Mouse (Mus musculus): ENCODE measurements around the gene Phyh. TPM values are rescaled to one million over a fixed set of nuclear protein-coding genes. Genes with fewer than 3 reads are reported as not detected.
A peak's percentile ranks its signal among the peaks of the same experiment; 100 is the strongest.

Phyh gene
- polyA plus RNA-seq, 1 experiment from 2014 or later = 91.9 TPM

- WGBS = under 1% methylated on average over 18 of the region's 18 CpGs
Observed at GRCm38 (mm10) chr2:4883009-4883704, 35.7 kb upstream of the Phyh start.

GRCm38 (mm10) chr2:4886896-4887295, 31.9 kb upstream of the Phyh start:
- Histone ChIP-seq H3K9me3 (ENCODE audit: control insufficient read depth, low read length) (no peaks in the 10 kb centered on the region), H3K27ac (ENCODE audit: low read length) (no peak overlapping the region), H3K9ac (ENCODE audit: low read length) (no peak overlapping the region), H3K27me3 (ENCODE audit: control insufficient read depth, insufficient read depth, low read depth, low read length) (no peaks in the 10 kb centered on the region), H3K4me1 (replicated peaks; ENCODE audit: control insufficient read depth, insufficient read depth, low read length) (peaks cover 9% of the 10 kb centered on the region; the same call in 1 of the 2 replicates), H3K4me2 (ENCODE audit: low read depth, low read length) (no peak overlapping the region), H3K36me3 (ENCODE audit: control insufficient read depth, insufficient read depth, low read length) (peaks cover 52% of the 10 kb centered on the region), H3K4me3 (ENCODE audit: low read length) (no peak overlapping the region)
- ATAC-seq (ENCODE audit: low read depth) = no peak
- 88% methylated on average over 6 of the region's 6 CpGs for WGBS

More at GRCm38 (mm10) chr2:4883009-4883704, 35.7 kb upstream of the Phyh start:
- H3K4me1 ChIP-seq (replicated peaks; ENCODE audit: control insufficient read depth, insufficient read depth, low read length) = peaks cover 12% of the 10 kb centered on the region
- H3K9me3 ChIP-seq (ENCODE audit: control insufficient read depth, low read length) = no peaks in the 10 kb centered on the region
- peak overlapping the region; percentile 99 for H3K27ac ChIP-seq (ENCODE audit: low read length)
- H3K4me2 ChIP-seq (ENCODE audit: low read depth, low read length) = peak overlapping the region; percentile 73
- no peaks in the 10 kb centered on the region for H3K27me3 ChIP-seq (ENCODE audit: control insufficient read depth, insufficient read depth, low read depth, low read length)
- H3K36me3 ChIP-seq (ENCODE audit: control insufficient read depth, insufficient read depth, low read length) = peaks cover 28% of the 10 kb centered on the region
- peak overlapping the region; percentile 92 for H3K4me3 ChIP-seq (ENCODE audit: low read length)
- H3K9ac ChIP-seq (ENCODE audit: low read length) = peak overlapping the region; percentile 99
- no peak for ATAC-seq (ENCODE audit: low read depth)

GRCm38 (mm10) chr2:4895598-4895997, 23.2 kb upstream of the Phyh start:
- H3K4me1 ChIP-seq (replicated peaks; ENCODE audit: control insufficient read depth, insufficient read depth, low read length) = no peaks in the 10 kb centered on the region
- 84% methylated on average over 2 of the region's 2 CpGs for WGBS
- no peak overlapping the region for H3K4me3 ChIP-seq (ENCODE audit: low read length)
- H3K36me3 ChIP-seq (ENCODE audit: control insufficient read depth, insufficient read depth, low read length) = peaks cover 56% of the 10 kb centered on the region
- H3K27me3 ChIP-seq (ENCODE audit: control insufficient read depth, insufficient read depth, low read depth, low read length) = no peaks in the 10 kb centered on the region
- ATAC-seq (ENCODE audit: low read depth) = no peak
- no peak overlapping the region for H3K4me2 ChIP-seq (ENCODE audit: low read depth, low read length)
- no peak overlapping the region for H3K9ac ChIP-seq (ENCODE audit: low read length)
- no peaks in the 10 kb centered on the region for H3K9me3 ChIP-seq (ENCODE audit: control insufficient read depth, low read length)
- H3K27ac ChIP-seq (ENCODE audit: low read length) = no peak overlapping the region

- Histone ChIP-seq H3K4me2 (ENCODE audit: low read depth, low read length) (no peak overlapping the region), H3K4me1 (replicated peaks; ENCODE audit: control insufficient read depth, insufficient read depth, low read length) (no peaks in the 10 kb centered on the region), H3K4me3 (ENCODE audit: low read length) (no peak overlapping the region), H3K27me3 (ENCODE audit: control insufficient read depth, insufficient read depth, low read depth, low read length) (no peaks in the 10 kb centered on the region), H3K9me3 (ENCODE audit: control insufficient read depth, low read length) (no peaks in the 10 kb centered on the region), H3K27ac (ENCODE audit: low read length) (no peak overlapping the region), H3K36me3 (ENCODE audit: control insufficient read depth, insufficient read depth, low read length) (peaks cover 56% of the 10 kb centered on the region), H3K9ac (ENCODE audit: low read length) (no peak overlapping the region)
- ATAC-seq (ENCODE audit: low read depth) = no peak
- WGBS = 96% methylated on average over 4 of the region's 4 CpGs
Observed at GRCm38 (mm10) chr2:4896970-4897369, 21.8 kb upstream of the Phyh start.

- no peaks in the 10 kb centered on the region for H3K4me1 ChIP-seq (replicated peaks; ENCODE audit: control insufficient read depth, insufficient read depth, low read length)
- ATAC-seq (ENCODE audit: low read depth) = no peak
- H3K36me3 ChIP-seq (ENCODE audit: control insufficient read depth, insufficient read depth, low read length) = peaks cover 48% of the 10 kb centered on the region
- no peaks in the 10 kb centered on the region for H3K27me3 ChIP-seq (ENCODE audit: control insufficient read depth, insufficient read depth, low read depth, low read length)
- WGBS = 78% methylated on average over 6 of the region's 6 CpGs
- no peak overlapping the region for H3K9ac ChIP-seq (ENCODE audit: low read length)
- no peak overlapping the region for H3K4me3 ChIP-seq (ENCODE audit: low read length)
- H3K4me2 ChIP-seq (ENCODE audit: low read depth, low read length) = no peak overlapping the region
- H3K27ac ChIP-seq (ENCODE audit: low read length) = no peak overlapping the region
- no peaks in the 10 kb centered on the region for H3K9me3 ChIP-seq (ENCODE audit: control insufficient read depth, low read length)
Observed at GRCm38 (mm10) chr2:4900624-4901023, 18.2 kb upstream of the Phyh start.

- 84% methylated on average over 5 of the region's 5 CpGs for WGBS
- Histone ChIP-seq H3K4me3 (ENCODE audit: low read length) (no peak overlapping the region), H3K36me3 (ENCODE audit: control insufficient read depth, insufficient read depth, low read length) (peaks cover 53% of the 10 kb centered on the region), H3K9me3 (ENCODE audit: control insufficient read depth, low read length) (no peaks in the 10 kb centered on the region), H3K4me2 (ENCODE audit: low read depth, low read length) (no peak overlapping the region), H3K27me3 (ENCODE audit: control insufficient read depth, insufficient read depth, low read depth, low read length) (no peaks in the 10 kb centered on the region), H3K4me1 (replicated peaks; ENCODE audit: control insufficient read depth, insufficient read depth, low read length) (no peaks in the 10 kb centered on the region; the same call in 1 of the 2 replicates), H3K27ac (ENCODE audit: low read length) (no peak overlapping the region), H3K9ac (ENCODE audit: low read length) (no peak overlapping the region)
- no peak for ATAC-seq (ENCODE audit: low read depth)
Observed at GRCm38 (mm10) chr2:4902346-4902745, 16.5 kb upstream of the Phyh start.

- WGBS = 60% methylated on average over 6 of the region's 6 CpGs
- Histone ChIP-seq H3K27me3 (ENCODE audit: control insufficient read depth, insufficient read depth, low read depth, low read length) (no peaks in the 10 kb centered on the region), H3K9me3 (ENCODE audit: control insufficient read depth, low read length) (no peaks in the 10 kb centered on the region; the same call in 1 of the 2 replicates), H3K4me1 (replicated peaks; ENCODE audit: control insufficient read depth, insufficient read depth, low read length) (peaks cover 3% of the 10 kb centered on the region; the same call in 1 of the 2 replicates), H3K9ac (ENCODE audit: low read length) (no peak overlapping the region), H3K4me2 (ENCODE audit: low read depth, low read length) (no peak overlapping the region), H3K4me3 (ENCODE audit: low read length) (no peak overlapping the region), H3K27ac (ENCODE audit: low read length) (peak overlapping the region; percentile 69), H3K36me3 (ENCODE audit: control insufficient read depth, insufficient read depth, low read length) (peaks cover 24% of the 10 kb centered on the region)
- ATAC-seq (ENCODE audit: low read depth) = peak; percentile 56
Observed at GRCm38 (mm10) chr2:4907120-4907519, 11.7 kb upstream of the Phyh start.

GRCm38 (mm10) chr2:4907916-4908315, 10.9 kb upstream of the Phyh start:
- H3K4me3 ChIP-seq (ENCODE audit: low read length) = no peak overlapping the region
- H3K4me1 ChIP-seq (replicated peaks; ENCODE audit: control insufficient read depth, insufficient read depth, low read length) = peaks cover 3% of the 10 kb centered on the region; the same call in 1 of the 2 replicates
- peaks cover 4% of the 10 kb centered on the region; the same call in 1 of the 2 replicates for H3K9me3 ChIP-seq (ENCODE audit: control insufficient read depth, low read length)
- H3K27me3 ChIP-seq (ENCODE audit: control insufficient read depth, insufficient read depth, low read depth, low read length) = no peaks in the 10 kb centered on the region
- no peak overlapping the region for H3K9ac ChIP-seq (ENCODE audit: low read length)
- ATAC-seq (ENCODE audit: low read depth) = no peak
- peak overlapping the region; percentile 77 for H3K27ac ChIP-seq (ENCODE audit: low read length)
- WGBS = 54% methylated on average over 7 of the region's 7 CpGs
- no peak overlapping the region for H3K4me2 ChIP-seq (ENCODE audit: low read depth, low read length)
- H3K36me3 ChIP-seq (ENCODE audit: control insufficient read depth, insufficient read depth, low read length) = peaks cover 24% of the 10 kb centered on the region

- H3K9me3 ChIP-seq (ENCODE audit: control insufficient read depth, low read length) = peaks cover 4% of the 10 kb centered on the region; the same call in 1 of the 2 replicates
- H3K4me3 ChIP-seq (ENCODE audit: low read length) = no peak overlapping the region
- peaks cover 24% of the 10 kb centered on the region for H3K36me3 ChIP-seq (ENCODE audit: control insufficient read depth, insufficient read depth, low read length)
- no peaks in the 10 kb centered on the region for H3K27me3 ChIP-seq (ENCODE audit: control insufficient read depth, insufficient read depth, low read depth, low read length)
- WGBS = 65% methylated on average over 3 of the region's 3 CpGs
- peak overlapping the region; percentile 77 for H3K27ac ChIP-seq (ENCODE audit: low read length)
- ATAC-seq (ENCODE audit: low read depth) = peak; percentile 89
- no peak overlapping the region for H3K4me2 ChIP-seq (ENCODE audit: low read depth, low read length)
- H3K4me1 ChIP-seq (replicated peaks; ENCODE audit: control insufficient read depth, insufficient read depth, low read length) = peaks cover 3% of the 10 kb centered on the region; the same call in 1 of the 2 replicates
- no peak overlapping the region for H3K9ac ChIP-seq (ENCODE audit: low read length)
Observed at GRCm38 (mm10) chr2:4908771-4909315, 10.0 kb upstream of the Phyh start.

Data from lung, embryonic 16.5 days (tissue).